Mouse (Mus musculus) frontal cortex, postnatal 36 days (tissue): ENCODE measurements around the gene Prdm11.

ENCODE experiments used
- DNase-seq, 2 experiments: peaks; one replicate each; pipeline ENCODE4 v3.0.0; 2022; ENCODE audit warnings: low spot score in 2 of 2

Prdm11 gene

DNA sequence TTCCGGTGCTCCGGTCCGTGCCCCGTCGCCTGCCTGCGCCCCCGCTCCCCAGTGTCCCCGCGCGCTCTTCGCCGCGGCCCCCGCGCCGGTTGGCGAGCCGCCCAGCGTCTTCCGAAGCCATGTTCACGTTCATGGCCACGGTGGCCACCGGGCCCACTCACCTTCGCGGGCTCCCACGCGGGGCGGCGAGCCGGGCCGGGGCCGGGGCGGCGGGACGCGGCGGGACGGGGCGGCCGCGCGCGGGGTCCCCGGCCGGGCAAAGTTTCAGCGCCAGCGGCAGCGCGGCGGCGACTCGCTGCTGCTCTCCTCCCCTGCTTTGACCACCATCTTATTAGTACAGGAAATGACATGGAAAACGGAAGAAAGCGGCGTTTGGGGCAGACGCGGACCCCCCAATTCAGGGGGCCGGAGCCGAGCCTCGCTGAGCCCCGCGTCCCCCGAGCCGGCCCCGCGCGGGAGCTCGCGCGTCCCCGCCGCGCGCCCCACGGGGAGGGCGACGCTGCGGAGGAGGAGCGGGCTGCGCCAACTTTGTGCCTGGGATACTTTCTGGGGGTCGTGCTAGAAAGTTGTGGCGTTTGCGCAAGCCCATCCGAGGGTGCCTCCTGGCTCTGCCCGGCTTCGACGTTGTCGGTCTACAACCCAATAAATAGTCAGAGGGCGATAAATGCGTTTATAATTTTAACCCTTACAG, at the start of gene Prdm11:
Gene Prdm11 (minus strand): TSS at position 350 of the 691 bp plus-strand sequence.
- no peak for DNase-seq

DNA sequence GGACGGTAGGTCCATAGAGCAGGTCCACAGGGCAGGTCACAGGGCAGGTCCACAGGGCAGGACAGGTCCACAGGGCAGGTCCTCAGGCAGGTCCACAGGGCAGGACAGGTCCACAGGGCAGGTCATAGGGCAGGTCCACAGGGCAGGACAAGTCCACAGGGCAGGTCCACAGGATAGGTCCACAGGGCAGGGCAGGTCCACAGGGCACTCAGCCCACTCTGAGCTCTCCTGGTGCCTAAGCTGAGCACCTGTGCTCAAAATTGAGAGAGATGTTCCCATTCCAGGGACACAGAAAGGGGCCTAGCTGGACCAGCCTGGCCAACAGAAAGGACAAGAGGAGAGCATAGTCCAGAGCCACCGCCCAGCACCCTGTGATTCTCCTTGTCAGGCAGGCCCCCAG, 46.4 kb upstream of the Prdm11 start:
- DNase-seq, result no peak

DNA sequence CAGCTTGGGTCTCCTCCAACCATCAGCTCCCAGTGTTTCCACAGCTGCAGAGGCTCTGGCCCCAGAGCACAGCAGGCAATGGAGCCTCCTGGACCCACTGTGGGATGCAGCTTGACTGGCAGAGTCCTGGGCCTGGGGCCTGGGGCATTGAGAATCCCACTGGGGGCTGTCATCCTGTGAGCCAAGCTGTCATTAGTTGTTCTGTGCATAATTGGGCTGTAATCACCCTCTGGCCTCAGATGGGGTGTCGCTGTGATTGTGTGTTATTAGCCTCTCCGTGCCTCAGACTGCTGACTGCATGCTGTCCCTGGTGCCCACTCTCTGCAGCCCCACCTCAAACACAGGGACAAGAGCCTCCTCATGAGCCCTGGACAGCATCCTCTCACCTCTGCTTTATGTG, 45.7 kb upstream of the Prdm11 start:
- no peak for DNase-seq

DNA sequence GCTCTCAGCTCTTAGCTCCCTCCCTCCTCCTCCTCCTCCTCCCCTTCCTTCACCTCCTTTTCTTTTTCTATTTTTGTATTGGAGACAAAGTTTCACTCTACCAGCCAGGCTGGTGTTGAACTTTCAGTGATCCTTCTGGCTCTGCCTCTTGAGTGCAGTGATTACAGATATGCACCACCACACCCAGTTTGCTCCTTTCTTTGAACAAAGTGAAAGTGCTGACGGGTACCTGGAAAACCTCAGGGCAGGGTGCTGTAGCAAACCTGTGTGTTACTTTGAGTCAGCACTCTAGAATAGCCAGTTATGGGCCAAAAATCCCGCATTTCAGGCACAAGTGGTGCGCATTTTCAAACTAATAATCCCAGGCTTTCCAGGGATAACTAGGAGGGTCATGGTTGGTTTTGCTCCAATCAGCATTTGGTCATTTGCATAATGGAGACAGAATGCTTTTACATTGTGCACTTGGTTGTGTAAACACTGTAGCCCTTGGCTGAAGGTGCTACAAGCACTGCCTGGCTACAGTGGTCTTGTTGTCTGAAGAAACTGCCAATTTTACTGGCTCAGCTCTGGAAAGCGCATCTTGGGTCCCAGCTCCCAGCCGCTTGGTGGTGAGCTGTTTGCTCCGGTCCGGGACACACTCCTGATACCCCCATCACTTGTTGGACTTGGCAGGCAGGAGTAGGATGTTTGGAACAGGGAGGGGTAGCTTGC, 43.6 kb upstream of the Prdm11 start:
- no peak for DNase-seq

DNA sequence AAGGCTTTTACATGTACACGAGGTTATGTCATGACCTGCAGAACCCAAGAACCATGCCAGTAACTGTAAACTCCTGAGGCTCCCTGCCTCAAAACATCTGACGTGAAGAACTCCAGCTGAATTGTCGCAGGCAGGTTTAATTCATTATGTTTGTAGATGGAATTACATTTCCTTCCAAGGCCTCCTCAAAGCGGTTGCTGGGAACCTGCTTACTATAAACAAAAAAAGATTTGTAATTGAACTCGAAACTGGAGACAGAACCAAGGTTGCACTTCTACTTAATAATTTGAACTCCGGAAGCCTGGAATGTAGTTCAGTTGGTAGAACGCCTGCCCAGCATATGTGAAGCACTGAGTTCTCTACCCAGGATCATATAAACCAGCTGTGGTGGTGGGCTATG, 42.0 kb upstream of the Prdm11 start:
- no peak for DNase-seq

DNA sequence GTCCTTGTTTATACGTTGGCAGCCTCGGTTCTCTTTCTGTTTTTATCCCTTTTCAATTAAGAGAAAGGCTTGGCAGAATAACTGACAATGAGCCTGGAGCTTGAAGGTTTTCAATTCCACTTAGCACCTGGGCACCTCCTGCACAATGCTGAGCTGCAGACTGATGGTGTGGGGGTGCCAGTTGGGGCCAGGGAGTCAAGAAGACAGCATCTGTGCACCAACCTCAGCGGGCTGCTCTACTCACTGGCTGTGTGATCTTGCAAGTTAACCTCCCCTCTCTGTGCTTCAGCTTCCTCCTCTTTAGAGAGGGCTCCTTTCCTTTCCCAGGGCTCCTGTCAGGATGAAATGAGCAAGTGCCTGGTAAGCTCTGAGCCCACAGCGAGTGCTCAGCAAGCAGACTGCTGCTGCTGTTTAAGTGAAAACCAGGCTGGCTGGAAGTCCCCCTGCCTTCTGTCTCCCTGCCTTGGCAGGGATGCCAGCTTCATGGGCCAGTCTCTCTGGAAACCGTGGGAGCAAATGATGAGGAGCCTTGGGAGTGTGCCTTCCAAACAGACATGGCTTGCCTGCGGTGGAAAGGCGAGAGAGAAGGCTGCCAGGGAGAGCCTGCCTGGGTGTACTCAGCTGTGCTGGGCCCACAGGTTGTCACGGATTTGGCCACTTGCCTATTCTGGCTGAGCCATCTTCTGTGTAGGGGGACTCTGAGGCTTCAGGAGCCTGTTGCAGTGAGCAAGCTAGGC, 39.5 kb upstream of the Prdm11 start:
- peak; percentile 88 to 91 for DNase-seq

DNA sequence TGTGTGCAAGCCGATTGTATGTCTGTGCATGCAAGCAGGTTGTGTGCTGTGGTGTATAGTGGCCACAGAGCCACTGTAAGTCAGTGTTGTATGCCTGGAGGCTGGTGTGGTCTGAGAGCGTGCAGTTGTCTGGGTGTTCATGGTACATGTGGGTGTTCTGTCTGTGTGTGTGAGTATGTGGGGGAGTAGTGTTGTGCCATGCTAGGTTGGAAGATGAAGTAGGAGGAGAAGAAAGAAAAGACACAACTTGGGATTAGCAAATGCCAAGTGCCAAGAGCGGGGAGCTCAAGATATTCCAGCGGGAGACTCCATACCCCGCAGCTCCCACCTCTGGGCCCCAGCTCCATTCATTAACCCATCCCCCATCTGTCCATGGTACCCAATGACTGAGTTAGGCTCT, 38.5 kb upstream of the Prdm11 start:
- peak in 1 of 2 experiments; percentile 49 for DNase-seq

DNA sequence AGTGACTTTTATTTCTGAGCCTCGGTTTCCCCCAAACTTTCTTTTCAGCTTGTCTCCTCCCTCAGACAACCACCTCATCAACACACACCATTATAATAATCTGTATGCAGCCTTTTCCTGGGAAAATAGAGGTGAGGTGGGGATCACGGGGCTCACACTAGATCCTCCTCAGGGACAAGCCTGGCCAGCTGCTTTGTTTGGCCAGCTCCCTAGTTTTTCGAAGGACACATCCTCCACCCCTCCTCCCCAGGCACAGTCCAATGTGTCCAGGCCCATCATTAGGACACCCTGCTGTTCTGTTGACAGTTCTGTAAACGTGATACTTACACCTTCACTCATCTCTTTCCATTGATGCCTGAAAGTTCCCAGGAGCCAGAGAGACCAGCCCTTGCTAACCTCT, 37.4 kb upstream of the Prdm11 start:
- DNase-seq, result no peak

DNA sequence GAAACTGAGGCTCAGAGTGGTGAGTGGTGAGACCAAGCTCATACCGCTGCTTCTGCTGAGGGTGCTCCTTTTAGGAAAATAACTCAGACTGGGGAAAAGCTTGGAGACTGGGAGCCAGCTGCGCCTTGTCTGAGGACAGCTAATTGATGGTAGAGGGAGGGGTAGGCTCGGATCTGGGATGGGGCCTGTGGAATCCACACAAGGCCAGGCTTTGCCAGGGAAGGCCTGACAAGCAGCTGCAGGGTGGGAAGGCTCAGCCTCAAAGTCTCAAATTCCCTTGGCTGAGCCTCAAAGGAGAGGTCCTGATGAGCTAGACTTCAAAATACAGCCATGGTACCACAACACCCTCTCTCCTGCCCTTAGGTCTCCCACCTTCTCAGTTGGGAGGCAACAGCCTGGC, 36.9 kb upstream of the Prdm11 start:
- DNase-seq, result no peak

DNA sequence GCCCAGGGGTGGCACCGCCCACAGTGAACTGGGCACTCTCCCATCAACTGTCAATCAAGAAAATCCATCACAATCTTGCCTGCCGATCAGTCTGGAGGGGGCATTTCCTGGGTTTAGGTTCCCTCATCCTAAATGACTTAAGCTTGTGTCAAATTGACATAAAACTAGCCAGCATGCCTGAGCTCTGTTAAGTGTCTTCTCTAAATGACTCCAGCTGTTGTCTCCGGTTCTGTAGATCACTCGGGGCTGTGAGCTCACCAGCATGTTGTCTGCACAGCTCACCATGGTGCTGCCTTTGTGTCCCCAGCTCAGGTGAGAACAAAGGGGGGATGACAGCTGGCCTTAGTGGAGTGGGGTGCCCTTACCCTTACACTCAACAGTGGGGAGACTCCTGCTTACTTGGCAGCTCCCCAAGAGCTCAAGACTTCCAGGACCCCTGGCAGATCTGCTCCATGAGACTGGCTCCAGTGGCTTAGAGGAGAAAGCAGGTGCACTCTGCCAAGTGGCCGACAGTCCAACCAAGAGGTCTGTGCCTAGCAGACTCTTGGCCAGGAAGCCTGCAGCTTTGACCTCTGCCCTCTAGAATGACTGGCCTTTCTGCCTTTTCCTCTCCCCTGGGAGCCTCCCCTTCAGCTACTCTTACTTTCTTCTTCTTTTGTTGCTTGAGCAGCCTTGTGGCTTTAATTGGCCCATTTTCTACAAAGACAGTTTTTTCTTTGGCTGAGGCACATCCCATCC, 35.1 kb upstream of the Prdm11 start:
- no peak for DNase-seq

DNA sequence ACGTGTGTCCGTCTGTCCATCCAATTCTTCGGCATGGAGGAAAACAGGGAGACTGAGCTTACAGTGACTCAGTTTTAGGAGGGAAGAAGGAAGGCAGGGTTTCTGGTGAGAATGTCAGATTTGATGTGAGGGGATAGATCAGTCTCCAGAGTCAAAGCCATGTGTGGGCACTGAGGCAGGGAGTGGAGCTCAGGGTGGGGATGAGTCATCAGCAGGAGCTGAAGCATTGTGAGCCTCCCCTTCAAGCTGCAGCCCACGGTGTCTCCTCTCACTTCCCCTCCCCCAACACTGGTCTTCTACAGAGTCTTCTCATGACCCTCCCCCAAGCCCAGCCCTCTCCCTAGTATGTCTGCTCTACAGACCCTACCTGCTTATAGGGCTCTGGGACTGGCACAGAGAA, 33.4 kb upstream of the Prdm11 start:
- DNase-seq, result no peak

DNA sequence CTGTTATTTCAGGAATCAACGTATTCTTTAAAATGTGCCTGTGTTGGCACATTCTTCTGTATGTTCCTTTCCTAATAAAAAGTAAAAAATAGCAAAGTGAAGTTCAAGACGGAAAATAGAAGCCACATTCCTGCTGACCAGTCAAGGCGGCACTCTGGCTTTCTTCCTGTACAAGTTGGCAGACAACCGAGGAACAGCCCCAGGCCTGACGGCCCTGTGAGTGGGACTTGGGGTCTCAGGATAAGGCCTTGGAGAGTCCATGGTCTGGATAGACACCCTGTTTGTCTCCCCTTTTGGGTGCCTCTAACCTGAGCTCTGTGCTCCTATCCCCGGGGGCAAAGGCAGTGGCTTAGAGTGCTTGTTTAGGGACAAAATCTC, 30.6 kb upstream of the Prdm11 start:
- DNase-seq, result no peak

DNA sequence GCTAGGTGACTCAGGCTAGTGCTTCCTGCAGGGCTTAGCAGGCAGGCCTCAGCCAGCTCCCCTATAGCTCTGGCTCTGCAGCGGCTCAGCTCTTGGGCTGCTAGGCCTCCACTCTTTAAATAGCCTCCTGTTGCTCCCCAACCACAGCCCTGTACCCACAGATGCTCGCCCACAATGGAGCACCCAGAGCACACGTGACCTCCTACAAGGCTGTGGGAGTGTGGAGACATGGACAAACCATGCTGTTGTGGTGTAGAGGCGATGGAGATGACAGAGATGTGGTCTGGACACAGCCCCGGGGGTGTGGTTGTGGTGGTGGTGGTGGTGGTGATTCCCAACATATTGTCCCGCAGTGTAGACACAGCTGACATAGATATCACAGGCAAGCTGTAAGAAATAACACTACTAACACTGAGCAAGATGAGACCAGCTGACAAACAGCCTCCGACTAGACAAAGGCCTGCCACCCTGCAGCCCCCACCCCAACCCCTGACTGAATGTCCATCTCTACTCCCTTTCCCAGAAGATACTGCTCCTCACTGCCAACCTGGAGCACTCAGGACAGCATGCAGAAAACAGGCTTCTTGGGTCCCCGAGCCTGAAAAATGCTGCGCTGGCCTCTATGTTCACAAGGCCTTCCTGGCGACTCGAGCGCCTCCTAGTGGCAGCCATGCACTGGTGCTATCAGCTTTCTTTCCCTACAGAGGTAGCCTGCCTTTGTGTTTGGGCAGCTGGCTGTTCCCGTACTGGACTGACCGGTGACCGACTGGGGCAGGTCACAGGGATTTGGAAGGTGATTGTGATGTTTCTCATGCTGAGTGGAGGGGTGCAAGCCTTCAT, 30.0 kb upstream of the Prdm11 start:
- DNase-seq, result peak; percentile 42 to 52

DNA sequence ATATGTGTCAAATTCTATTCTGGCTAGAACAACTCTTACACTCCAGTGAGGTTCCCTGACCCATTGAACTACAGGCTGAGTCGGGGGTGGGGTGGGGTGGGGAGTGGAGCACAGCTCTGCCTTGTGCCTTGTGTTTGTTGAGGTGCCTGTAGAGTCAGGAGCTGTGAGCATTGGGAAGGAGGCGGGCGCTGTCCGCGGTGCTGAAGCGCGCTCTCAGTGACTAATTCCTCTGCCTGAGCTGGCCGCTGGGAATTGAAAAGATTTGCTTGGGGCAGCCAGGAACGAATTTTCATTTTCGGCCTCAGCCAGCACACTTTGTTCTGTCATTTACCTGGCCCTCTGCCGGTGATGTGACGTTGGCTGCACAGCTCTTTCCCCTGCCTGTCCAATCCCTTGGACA, 25.7 kb upstream of the Prdm11 start:
- DNase-seq, result peak; percentile 43 to 52

DNA sequence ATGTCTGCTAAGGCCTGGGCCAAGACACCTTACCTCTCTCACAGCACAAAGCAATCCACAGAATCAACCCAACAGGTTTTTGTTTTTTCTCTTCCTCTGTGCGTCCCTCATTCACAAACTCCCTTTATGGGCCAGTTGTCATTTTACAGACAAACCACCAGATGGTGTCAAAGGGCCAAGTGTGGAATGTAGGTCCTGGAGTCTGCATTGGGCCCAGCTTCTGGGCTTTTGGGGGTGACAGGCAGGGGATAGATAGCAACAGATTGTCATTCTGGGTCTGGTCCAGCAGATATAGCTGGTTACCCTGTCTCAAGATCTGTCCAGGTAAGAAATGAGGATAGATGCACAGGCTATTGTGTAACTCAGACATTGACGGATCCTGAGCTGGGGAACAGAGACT, 23.0 kb upstream of the Prdm11 start:
- peak in 1 of 2 experiments; percentile 21 for DNase-seq

DNA sequence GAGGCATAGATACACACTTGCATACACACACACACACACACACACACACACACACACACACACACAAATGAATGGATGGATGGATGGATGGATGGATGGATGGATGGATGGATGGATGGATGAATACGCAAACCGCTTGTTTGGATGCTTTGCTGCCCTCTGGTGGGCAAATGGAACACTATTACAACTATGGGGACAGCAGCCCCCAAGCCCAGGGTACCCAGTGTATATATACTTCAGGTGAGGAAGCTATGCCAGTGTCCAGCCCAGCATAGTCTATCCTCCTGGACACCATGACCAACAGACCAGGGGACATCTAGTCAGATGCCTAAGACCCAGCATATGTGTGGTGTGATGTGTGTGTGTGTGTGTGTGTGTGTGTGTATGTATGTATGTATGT, 17.4 kb upstream of the Prdm11 start:
- peak; percentile 54 to 55 for DNase-seq

DNA sequence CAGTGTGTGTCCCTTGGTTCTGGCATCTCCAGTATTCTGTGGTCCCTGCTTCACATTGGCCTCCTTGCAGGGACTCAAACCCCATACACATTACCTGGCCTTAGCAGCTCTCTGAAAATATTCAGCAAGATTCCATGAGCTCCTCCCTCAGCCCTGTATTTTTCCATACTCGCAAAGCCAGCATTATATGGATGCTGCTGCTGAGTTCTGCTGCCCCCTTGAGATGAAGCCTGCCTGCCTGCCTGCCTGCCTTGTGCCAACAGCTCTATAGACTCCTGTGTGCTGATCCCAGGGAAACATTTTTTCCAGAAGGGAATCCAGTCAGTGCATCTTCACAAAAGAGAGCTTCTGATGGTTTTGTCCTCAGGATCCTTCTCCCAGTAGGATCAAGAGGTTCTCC, 5.9 kb upstream of the Prdm11 start:
- DNase-seq, result no peak

DNA sequence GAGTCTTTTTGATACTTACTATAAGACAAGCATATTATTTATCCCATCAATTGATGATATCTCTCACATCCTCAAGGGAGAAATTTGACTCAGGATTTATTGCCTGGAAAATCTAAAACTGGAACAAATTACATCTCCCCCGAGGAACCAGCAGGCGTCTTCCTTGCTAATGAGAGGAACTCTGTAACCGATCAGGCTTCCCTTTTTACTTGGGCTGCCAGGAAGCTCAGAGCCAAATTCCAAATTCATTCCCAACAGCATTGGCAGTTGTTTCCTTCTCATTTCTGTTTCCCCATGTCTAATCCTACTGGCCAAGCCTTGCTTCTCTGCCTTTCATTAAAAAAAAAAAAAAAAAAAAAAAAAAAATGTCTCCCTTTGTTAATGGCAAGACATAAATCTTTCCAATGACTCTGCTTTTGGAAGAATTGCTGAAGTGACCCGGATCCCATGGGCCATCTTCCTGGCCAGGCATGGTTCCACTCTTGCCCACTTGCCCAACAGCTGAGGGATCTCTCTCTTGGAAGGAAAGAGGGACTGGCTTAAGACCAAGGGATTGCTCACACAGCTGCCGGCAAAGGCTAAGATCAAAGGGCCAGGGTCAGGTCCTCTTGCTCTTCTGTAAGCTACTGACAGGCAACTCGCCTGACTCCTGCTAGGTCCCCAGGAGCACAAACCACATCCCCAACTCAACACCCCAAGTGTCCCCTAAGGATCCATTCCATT, 2.8 kb upstream of the Prdm11 start:
- no peak for DNase-seq

DNA sequence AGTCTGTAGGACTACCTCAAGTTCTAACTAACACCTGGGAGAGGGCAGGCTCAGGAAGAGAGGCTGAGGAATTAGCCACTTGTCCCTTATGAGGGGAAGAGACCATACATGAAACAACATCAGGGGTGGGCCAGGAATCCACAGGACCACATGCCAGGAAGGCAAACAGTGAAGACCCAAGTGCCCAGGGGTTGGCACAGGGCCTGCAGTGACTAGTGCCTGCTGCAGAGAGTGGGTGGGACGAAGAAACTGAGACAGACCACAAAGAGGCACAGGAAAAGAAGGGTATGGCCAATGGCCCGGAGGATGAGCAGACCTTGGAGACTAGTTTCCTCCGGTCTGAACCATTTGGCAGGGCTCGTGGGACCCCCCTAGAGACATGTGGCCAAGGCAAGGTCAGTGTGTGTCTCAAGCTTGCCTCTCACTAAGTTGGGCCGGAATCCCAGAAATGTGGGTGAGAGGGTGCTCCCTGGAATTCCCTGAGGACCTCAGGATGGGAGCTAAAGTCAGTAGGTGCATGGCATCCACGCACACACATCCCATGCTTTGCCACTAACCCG, 1.6 kb upstream of the Prdm11 start:
- DNase-seq, result no peak

DNA sequence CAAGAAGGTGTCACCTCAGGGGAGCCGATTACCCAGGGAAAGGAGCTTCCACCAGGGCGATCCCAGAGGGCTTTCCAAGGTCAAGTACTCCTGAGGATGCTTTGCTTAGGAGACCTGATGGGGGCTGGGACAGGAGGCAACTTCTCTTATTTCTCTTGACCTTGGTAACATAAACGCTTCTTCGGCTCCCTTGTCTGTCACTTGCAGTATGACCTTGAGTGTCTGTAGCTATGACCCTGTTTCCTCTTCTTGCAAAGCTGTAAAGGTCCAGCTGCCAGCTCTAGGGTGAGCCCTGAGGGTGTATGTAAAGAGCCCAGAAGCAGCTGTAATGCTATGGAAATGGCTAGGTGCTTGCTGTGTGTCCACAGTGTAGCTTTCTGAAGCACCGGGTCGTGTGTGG, 1.1 kb upstream of the Prdm11 start:
- DNase-seq, result no peak

DNA sequence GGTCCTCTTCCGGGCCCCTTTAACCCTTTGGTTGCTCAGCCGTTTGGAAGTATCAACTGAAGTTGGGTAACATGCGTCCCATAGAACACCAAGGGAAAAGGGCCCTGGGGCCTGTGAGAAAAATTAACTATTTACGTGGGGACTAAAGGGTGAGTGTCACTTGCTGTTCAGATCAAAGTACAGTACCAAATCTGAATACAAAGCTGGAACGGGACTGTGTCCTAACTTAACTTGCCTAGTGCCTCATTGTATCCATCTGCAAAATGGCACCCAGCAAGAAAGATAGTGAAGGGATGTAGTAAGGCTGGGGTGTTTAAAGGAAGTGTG, 505 bp upstream of the Prdm11 start:
- DNase-seq, result no peak
